Mouse (Mus musculus): ENCODE measurements around the gene Zfp69. TPM values are rescaled to one million over a fixed set of nuclear protein-coding genes. Genes with fewer than 3 reads are reported as not detected.

The Zfp69 gene
- polyA plus RNA-seq, 1 experiment, result 0.79 TPM

GRCm38 (mm10) chr4:120909558-120910150 is 41.8 kb downstream of the Zfp69 start:
- Histone ChIP-seq H3K4me1 (ENCODE audit: control insufficient read depth, insufficient read depth, insufficient read length, low read length) (no peaks in the 10 kb centered on the region), H3K27ac (replicated peaks; ENCODE audit: low read depth, low read length) (no peak overlapping the region), H3K4me3 (ENCODE audit: insufficient read depth, low read depth, low read length) (0 out of 2 replicates have a peak overlapping the region, but pooled peaks have one; percentile 31)

GRCm38 (mm10) chr4:120905644-120906043 is 45.9 kb downstream of the Zfp69 start:
- Histone ChIP-seq H3K4me3 (ENCODE audit: insufficient read depth, low read depth, low read length) (no peak overlapping the region), H3K27ac (replicated peaks; ENCODE audit: low read depth, low read length) (no peak overlapping the region), H3K4me1 (ENCODE audit: control insufficient read depth, insufficient read depth, insufficient read length, low read length) (no peaks in the 10 kb centered on the region)

GRCm38 (mm10) chr4:120904533-120904932 is 47.0 kb downstream of the Zfp69 start:
- H3K4me1 ChIP-seq (ENCODE audit: control insufficient read depth, insufficient read depth, insufficient read length, low read length), result no peaks in the 10 kb centered on the region
- no peak overlapping the region for H3K27ac ChIP-seq (replicated peaks; ENCODE audit: low read depth, low read length)
- H3K4me3 ChIP-seq (ENCODE audit: insufficient read depth, low read depth, low read length), result no peak overlapping the region

GRCm38 (mm10) chr4:120895810-120896584 is 55.5 kb downstream of the Zfp69 start:
- Histone ChIP-seq H3K4me1 (ENCODE audit: control insufficient read depth, insufficient read depth, insufficient read length, low read length) (no peaks in the 10 kb centered on the region), H3K27ac (replicated peaks; ENCODE audit: low read depth, low read length) (no peak overlapping the region), H3K4me3 (ENCODE audit: insufficient read depth, low read depth, low read length) (no peak overlapping the region)

- no peak overlapping the region for H3K4me3 ChIP-seq (ENCODE audit: insufficient read depth, low read depth, low read length)
Measured at GRCm38 (mm10) chr4:120895226-120895625, 56.3 kb downstream of the Zfp69 start.

GRCm38 (mm10) chr4:120894584-120894983 is 56.9 kb downstream of the Zfp69 start:
- Histone ChIP-seq H3K4me3 (ENCODE audit: insufficient read depth, low read depth, low read length) (no peak overlapping the region), H3K27ac (replicated peaks; ENCODE audit: low read depth, low read length) (no peak overlapping the region), H3K4me1 (ENCODE audit: control insufficient read depth, insufficient read depth, insufficient read length, low read length) (no peaks in the 10 kb centered on the region)

More at GRCm38 (mm10) chr4:120895226-120895625, 56.3 kb downstream of the Zfp69 start:
- Histone ChIP-seq H3K27ac (replicated peaks; ENCODE audit: low read depth, low read length) (no peak overlapping the region), H3K4me1 (ENCODE audit: control insufficient read depth, insufficient read depth, insufficient read length, low read length) (no peaks in the 10 kb centered on the region)

- Histone ChIP-seq H3K4me3 (ENCODE audit: insufficient read depth, low read depth, low read length) (no peak overlapping the region), H3K27ac (replicated peaks; ENCODE audit: low read depth, low read length) (no peak overlapping the region), H3K4me1 (ENCODE audit: control insufficient read depth, insufficient read depth, insufficient read length, low read length) (no peaks in the 10 kb centered on the region)
Measured at GRCm38 (mm10) chr4:120893656-120894401, 57.7 kb downstream of the Zfp69 start.

- no peaks in the 10 kb centered on the region for H3K4me1 ChIP-seq (ENCODE audit: control insufficient read depth, insufficient read depth, insufficient read length, low read length)
Measured at GRCm38 (mm10) chr4:120892516-120892915, 59.0 kb downstream of the Zfp69 start.

GRCm38 (mm10) chr4:120891960-120892359 is 59.5 kb downstream of the Zfp69 start:
- H3K27ac ChIP-seq (replicated peaks; ENCODE audit: low read depth, low read length), result no peak overlapping the region

More at GRCm38 (mm10) chr4:120892516-120892915, 59.0 kb downstream of the Zfp69 start:
- Histone ChIP-seq H3K27ac (replicated peaks; ENCODE audit: low read depth, low read length) (no peak overlapping the region), H3K4me3 (ENCODE audit: insufficient read depth, low read depth, low read length) (no peak overlapping the region)

GRCm38 (mm10) chr4:120890754-120891440 is 60.6 kb downstream of the Zfp69 start:
- H3K27ac ChIP-seq (replicated peaks; ENCODE audit: low read depth, low read length), result no peak overlapping the region
- H3K4me3 ChIP-seq (ENCODE audit: insufficient read depth, low read depth, low read length), result no peak overlapping the region
- H3K4me1 ChIP-seq (ENCODE audit: control insufficient read depth, insufficient read depth, insufficient read length, low read length), result no peaks in the 10 kb centered on the region

More at GRCm38 (mm10) chr4:120891960-120892359, 59.5 kb downstream of the Zfp69 start:
- Histone ChIP-seq H3K4me1 (ENCODE audit: control insufficient read depth, insufficient read depth, insufficient read length, low read length) (no peaks in the 10 kb centered on the region), H3K4me3 (ENCODE audit: insufficient read depth, low read depth, low read length) (no peak overlapping the region)

- no peak overlapping the region for H3K4me3 ChIP-seq (ENCODE audit: insufficient read depth, low read depth, low read length)
- peaks cover 5% of the 10 kb centered on the region; the same call in 1 of the 2 replicates for H3K4me1 ChIP-seq (ENCODE audit: control insufficient read depth, insufficient read depth, insufficient read length, low read length)
- H3K27ac ChIP-seq (replicated peaks; ENCODE audit: low read depth, low read length), result no peak overlapping the region
Measured at GRCm38 (mm10) chr4:120888884-120889283, 62.6 kb downstream of the Zfp69 start.

GRCm38 (mm10) chr4:120887381-120888112 is 64.0 kb downstream of the Zfp69 start:
- Histone ChIP-seq H3K4me1 (ENCODE audit: control insufficient read depth, insufficient read depth, insufficient read length, low read length) (peaks cover 5% of the 10 kb centered on the region; the same call in 1 of the 2 replicates), H3K27ac (replicated peaks; ENCODE audit: low read depth, low read length) (no peak overlapping the region), H3K4me3 (ENCODE audit: insufficient read depth, low read depth, low read length) (no peak overlapping the region)

GRCm38 (mm10) chr4:120886811-120887210 is 64.7 kb downstream of the Zfp69 start:
- H3K27ac ChIP-seq (replicated peaks; ENCODE audit: low read depth, low read length), result no peak overlapping the region
- H3K4me1 ChIP-seq (ENCODE audit: control insufficient read depth, insufficient read depth, insufficient read length, low read length), result peaks cover 5% of the 10 kb centered on the region; the same call in 1 of the 2 replicates
- no peak overlapping the region for H3K4me3 ChIP-seq (ENCODE audit: insufficient read depth, low read depth, low read length)

GRCm38 (mm10) chr4:120886131-120886530 is 65.4 kb downstream of the Zfp69 start:
- H3K27ac ChIP-seq (replicated peaks; ENCODE audit: low read depth, low read length), result no peak overlapping the region
- H3K4me3 ChIP-seq (ENCODE audit: insufficient read depth, low read depth, low read length), result no peak overlapping the region

More at GRCm38 (mm10) chr4:120886131-120886530, 65.4 kb downstream of the Zfp69 start:
- H3K4me1 ChIP-seq (ENCODE audit: control insufficient read depth, insufficient read depth, insufficient read length, low read length), result peaks cover 5% of the 10 kb centered on the region; the same call in 1 of the 2 replicates
